Mouse (Mus musculus): ENCODE data around the gene Pde2a.

- TF ChIP-seq SRF (IDR thresholded peaks at IDR 0.05; ENCODE audit: control insufficient read depth, insufficient read length, low read depth) (no peak), MAX (IDR thresholded peaks at IDR 0.05; ENCODE audit: low read depth) (no peak), POLR2A (IDR thresholded peaks at IDR 0.05; ENCODE audit: insufficient read length, low read depth) (peak; percentile 45), TCF12 (IDR thresholded peaks at IDR 0.05; ENCODE audit: insufficient read depth, poor library complexity, severe bottlenecking) (no peak), USF1 (IDR thresholded peaks at IDR 0.05; ENCODE audit: low read depth) (no peak), MYOD1 (IDR thresholded peaks at IDR 0.05; ENCODE audit: control insufficient read depth in 1 of 3, insufficient read length in 2 of 3, low read depth in 2 of 3) (no peak)
Measured at GRCm38 (mm10) chr7:101393694-101394504, 27.6 kb upstream of the Pde2a start.

Measured in myocyte (in vitro differentiated cells).